ENCODE assay signal across 8 mouse cellular contexts in genomic region chr14:57105111-57105510, GRCm38 (mm10). TPM values are rescaled to one million over a fixed set of nuclear protein-coding genes. Genes with fewer than 3 reads are reported as not detected.
A peak's percentile ranks its signal among the peaks of the same experiment; 100 is the strongest.
DNase-seq lines count a peak whose midpoint lies in the region; ATAC-seq and TF ChIP-seq lines count a peak whose summit lies in the region.
"Had no signal": no experiment of that assay in that cellular context is flagged by ENCODE, and none has a peak within 500 bp of the region (broad histone marks: within the 10 kb centered on the region; RNA-seq: fewer than 3 reads in every experiment).

No protein-coding gene starts in this region.

- no peak for TF ChIP-seq CTCF in lung, postnatal 0 days (IDR thresholded peaks at IDR 0.05)
- TF ChIP-seq CTCF in liver, postnatal 0 days (IDR thresholded peaks at IDR 0.05; ENCODE audit: low read depth), result no peak

- TF ChIP-seq EP300 in lung, postnatal 0 days (IDR thresholded peaks at IDR 0.05), result no peak
- no peak for TF ChIP-seq EP300 in liver, postnatal 0 days (IDR thresholded peaks at IDR 0.05; ENCODE audit: low read depth)

- no peak for DNase-seq in lung, postnatal 0 days (ENCODE audit: low spot score)
- no peak for DNase-seq in lung, adult 18-20 months
- no peak for DNase-seq in liver, postnatal 0 days
- DNase-seq in cerebellum, adult 9-11 months, result no peak
- no peak for DNase-seq in right cerebral cortex, adult 2 months (ENCODE audit: low spot score in 2 of 2)

- peak overlapping the region; percentile 62 for H3K4me3 ChIP-seq in lung, postnatal 0 days (ENCODE audit: low read depth, low read length)
- H3K4me3 ChIP-seq in hindbrain, embryonic 13.5 days, result peak overlapping the region; percentile 59
- H3K4me3 ChIP-seq in liver, postnatal 0 days (ENCODE audit: low read depth, low read length), result peak overlapping the region; percentile 63

- 16% methylated on average over 14 of the region's 14 CpGs for WGBS in lung, postnatal 0 days
- 7% methylated on average over 14 of the region's 14 CpGs for WGBS in hindbrain, embryonic 13.5 days
- WGBS in liver, postnatal 0 days (ENCODE audit: insufficient replicate concordance), result 13% methylated on average over 14 of the region's 14 CpGs

- 0 out of 2 replicates have a peak, but pooled peaks have one; percentile 3 for ATAC-seq in lung, postnatal 0 days
- no peak for ATAC-seq in hindbrain, embryonic 13.5 days (ENCODE audit: low FRiP score)
- no peak for ATAC-seq in liver, postnatal 0 days
- no peak for ATAC-seq in megakaryocyte, adult 5-6 weeks (ENCODE audit: poor library complexity, severe bottlenecking)
- ATAC-seq: Patski had no signal

- no peaks in the 10 kb centered on the region for H3K9me3 ChIP-seq in lung, postnatal 0 days (ENCODE audit: low read length)
- no peaks in the 10 kb centered on the region for H3K9me3 ChIP-seq in hindbrain, embryonic 13.5 days
- H3K9me3 ChIP-seq in liver, postnatal 0 days (ENCODE audit: low read length), result no peaks in the 10 kb centered on the region

- H3K27me3 ChIP-seq in lung, postnatal 0 days (replicated peaks; ENCODE audit: insufficient read depth, low read length), result peaks cover 36% of the 10 kb centered on the region
- peaks cover 79% of the 10 kb centered on the region for H3K27me3 ChIP-seq in hindbrain, embryonic 13.5 days
- H3K27me3 ChIP-seq in liver, postnatal 0 days (ENCODE audit: insufficient read depth, low read length), result peaks cover 31% of the 10 kb centered on the region

- H3K36me3 ChIP-seq in lung, postnatal 0 days (ENCODE audit: insufficient read depth, low read length), result no peaks in the 10 kb centered on the region
- no peaks in the 10 kb centered on the region for H3K36me3 ChIP-seq in hindbrain, embryonic 13.5 days
- H3K36me3 ChIP-seq in liver, postnatal 0 days (replicated peaks; ENCODE audit: insufficient read depth, low read length), result no peaks in the 10 kb centered on the region

- H3K4me2 ChIP-seq in lung, postnatal 0 days (replicated peaks; ENCODE audit: low read depth, low read length), result peak overlapping the region; percentile 100
- H3K4me2 ChIP-seq in hindbrain, embryonic 13.5 days, result peak overlapping the region; percentile 96
- H3K4me2 ChIP-seq in liver, postnatal 0 days (ENCODE audit: low read depth, low read length), result peak overlapping the region; percentile 81

- H3K27ac ChIP-seq in lung, postnatal 0 days (ENCODE audit: low read length), result no peak overlapping the region
- H3K27ac ChIP-seq in hindbrain, embryonic 13.5 days, result no peak overlapping the region
- no peak overlapping the region for H3K27ac ChIP-seq in liver, postnatal 0 days (ENCODE audit: low read depth)

- no peak overlapping the region for H3K9ac ChIP-seq in lung, postnatal 0 days (replicated peaks; ENCODE audit: low read depth)
- no peak overlapping the region for H3K9ac ChIP-seq in hindbrain, embryonic 13.5 days
- no peak overlapping the region for H3K9ac ChIP-seq in liver, postnatal 0 days (replicated peaks)

- H3K4me1 ChIP-seq in lung, postnatal 0 days (ENCODE audit: insufficient read depth, low read depth, low read length), result no peaks in the 10 kb centered on the region
- peaks cover 21% of the 10 kb centered on the region for H3K4me1 ChIP-seq in hindbrain, embryonic 13.5 days (replicated peaks)
- peaks cover 6% of the 10 kb centered on the region; the same call in 1 of the 2 replicates for H3K4me1 ChIP-seq in liver, postnatal 0 days (ENCODE audit: insufficient read depth)

RNA-seq across cellular contexts. Expression of gene Gjb2, which starts 0.6 kb away (rescaled TPM):
- 1.1 and 1.4 TPM in 2 replicates for polyA plus RNA-seq in lung, postnatal 0 days (2015; fragmentation: Nextera tagmentation; extraction: Ambion mirVana)
- 15.3 and 17.0 TPM in 2 replicates for polyA plus RNA-seq in hindbrain, embryonic 13.5 days (2015; fragmentation: Nextera tagmentation; extraction: Ambion mirVana)
- polyA plus RNA-seq in liver, postnatal 0 days (2015; fragmentation: Nextera tagmentation; extraction: Ambion mirVana), result 104 and 135 TPM in 2 replicates
- 0.11 TPM in 1 of 2 replicates, not detected in the other for total RNA-seq in megakaryocyte, adult 5-6 weeks (2015)
- 0.11 TPM in 1 of 2 replicates, not detected in the other for total RNA-seq in megakaryocyte, adult 5-6 weeks (2017)

RNA-seq across cellular contexts. Expression of gene Gm4491, which starts 10.6 kb away (rescaled TPM):
- not detected in 2 replicates for polyA plus RNA-seq in lung, postnatal 0 days (2015; fragmentation: Nextera tagmentation; extraction: Ambion mirVana)
- polyA plus RNA-seq in hindbrain, embryonic 13.5 days (2015; fragmentation: Nextera tagmentation; extraction: Ambion mirVana), result not detected in 2 replicates
- polyA plus RNA-seq in liver, postnatal 0 days (2015; fragmentation: Nextera tagmentation; extraction: Ambion mirVana), result not detected in 2 replicates
- total RNA-seq in megakaryocyte, adult 5-6 weeks (2015), result not detected in 2 replicates
- total RNA-seq in megakaryocyte, adult 5-6 weeks (2017), result not detected in 2 replicates
- polyA plus RNA-seq: Patski had no signal

RNA-seq across cellular contexts. Expression of gene Gjb6, which starts 28.3 kb away (rescaled TPM):
- 9.2 and 13.2 TPM in 2 replicates for polyA plus RNA-seq in lung, postnatal 0 days (2015; fragmentation: Nextera tagmentation; extraction: Ambion mirVana)
- 18.0 and 18.4 TPM in 2 replicates for polyA plus RNA-seq in hindbrain, embryonic 13.5 days (2015; fragmentation: Nextera tagmentation; extraction: Ambion mirVana)
- 0.11 TPM in 1 of 2 replicates, not detected in the other for polyA plus RNA-seq in liver, postnatal 0 days (2015; fragmentation: Nextera tagmentation; extraction: Ambion mirVana)
- total RNA-seq in megakaryocyte, adult 5-6 weeks (2015), result not detected in 2 replicates
- not detected in 2 replicates for total RNA-seq in megakaryocyte, adult 5-6 weeks (2017)
- polyA plus RNA-seq: Patski had no signal

RNA-seq across cellular contexts. Expression of gene Gja3, which starts 47.2 kb away (rescaled TPM):
- 1.0 TPM in 2 replicates for polyA plus RNA-seq in lung, postnatal 0 days (2015; fragmentation: Nextera tagmentation; extraction: Ambion mirVana)
- 0.27 and 0.69 TPM in 2 replicates for polyA plus RNA-seq in hindbrain, embryonic 13.5 days (2015; fragmentation: Nextera tagmentation; extraction: Ambion mirVana)
- polyA plus RNA-seq in liver, postnatal 0 days (2015; fragmentation: Nextera tagmentation; extraction: Ambion mirVana), result 0.07 TPM in 1 of 2 replicates, not detected in the other
- total RNA-seq in megakaryocyte, adult 5-6 weeks (2015), result not detected in 2 replicates
- not detected in 2 replicates for total RNA-seq in megakaryocyte, adult 5-6 weeks (2017)
- polyA plus RNA-seq: Patski had no signal
